Mouse (Mus musculus): ENCODE measurements at regions not wholly inside any gene's neighbourhood (a gene's known extent, or its start where the extent isn't known, plus 50 kb on each side); places are given as distances from the start of the nearest gene placed in this dataset.

GRCm38 (mm10) chr9:31995101-31995500 lies 81.8 kb upstream of the Barx2 start:
- no peak overlapping the region for H3K27ac ChIP-seq
- no peak for ATAC-seq (ENCODE audit: low FRiP score, low read depth)
- no peak overlapping the region for H3K4me2 ChIP-seq (replicated peaks)
- peaks cover 19% of the 10 kb centered on the region for H3K4me1 ChIP-seq
- 56% methylated on average over 3 of the region's 3 CpGs for WGBS
- H3K9ac ChIP-seq = no peak overlapping the region
- no peak overlapping the region for H3K4me3 ChIP-seq
- H3K36me3 ChIP-seq = no peaks in the 10 kb centered on the region
- H3K27me3 ChIP-seq = no peaks in the 10 kb centered on the region
- H3K9me3 ChIP-seq = no peaks in the 10 kb centered on the region

- WGBS = 32% methylated on average over 4 of the region's 4 CpGs
- Histone ChIP-seq H3K9ac (no peak overlapping the region), H3K27me3 (no peaks in the 10 kb centered on the region), H3K36me3 (no peaks in the 10 kb centered on the region), H3K4me2 (replicated peaks) (no peak overlapping the region), H3K4me1 (peaks cover 19% of the 10 kb centered on the region), H3K9me3 (no peaks in the 10 kb centered on the region), H3K27ac (no peak overlapping the region), H3K4me3 (no peak overlapping the region)
- ATAC-seq (ENCODE audit: low FRiP score, low read depth) = no peak
These were observed 82.4 kb upstream of the Barx2 start for GRCm38 (mm10) chr9:31995700-31996099.

- ATAC-seq (ENCODE audit: low FRiP score, low read depth) = no peak
- Histone ChIP-seq H3K9ac (no peak overlapping the region), H3K36me3 (no peaks in the 10 kb centered on the region), H3K4me2 (replicated peaks) (peak overlapping the region; percentile 42), H3K9me3 (no peaks in the 10 kb centered on the region), H3K27ac (no peak overlapping the region; the same call in 1 of the 2 replicates), H3K4me1 (peaks cover 19% of the 10 kb centered on the region), H3K4me3 (no peak overlapping the region), H3K27me3 (no peaks in the 10 kb centered on the region)
- WGBS = 57% methylated on average over 7 of the region's 7 CpGs
These were observed 83.4 kb upstream of the Barx2 start for GRCm38 (mm10) chr9:31996466-31997177.

GRCm38 (mm10) chr9:31997178-31998097 lies 84.2 kb upstream of the Barx2 start:
- Histone ChIP-seq H3K4me2 (replicated peaks) (peak overlapping the region; percentile 42), H3K4me1 (peaks cover 19% of the 10 kb centered on the region), H3K9me3 (no peaks in the 10 kb centered on the region), H3K27me3 (no peaks in the 10 kb centered on the region), H3K4me3 (no peak overlapping the region), H3K27ac (peak overlapping the region; percentile 61; the same call in 1 of the 2 replicates), H3K36me3 (no peaks in the 10 kb centered on the region), H3K9ac (no peak overlapping the region)
- peak; percentile 88 for ATAC-seq (ENCODE audit: low FRiP score, low read depth)
- WGBS = 44% methylated on average over 25 of the region's 25 CpGs

GRCm38 (mm10) chr9:31998488-31999280 lies 85.4 kb upstream of the Barx2 start:
- Histone ChIP-seq H3K36me3 (no peaks in the 10 kb centered on the region), H3K4me2 (replicated peaks) (no peak overlapping the region), H3K27me3 (no peaks in the 10 kb centered on the region), H3K9me3 (no peaks in the 10 kb centered on the region), H3K4me1 (peaks cover 19% of the 10 kb centered on the region), H3K9ac (no peak overlapping the region), H3K4me3 (no peak overlapping the region), H3K27ac (no peak overlapping the region)
- ATAC-seq (ENCODE audit: low FRiP score, low read depth) = no peak
- WGBS = 57% methylated on average over 4 of the region's 4 CpGs

GRCm38 (mm10) chr9:31999760-32000159 lies 86.5 kb upstream of the Barx2 start:
- Histone ChIP-seq H3K9ac (no peak overlapping the region), H3K4me1 (peaks cover 19% of the 10 kb centered on the region), H3K4me3 (no peak overlapping the region), H3K27me3 (no peaks in the 10 kb centered on the region), H3K27ac (no peak overlapping the region), H3K9me3 (no peaks in the 10 kb centered on the region), H3K36me3 (no peaks in the 10 kb centered on the region), H3K4me2 (replicated peaks) (no peak overlapping the region)
- WGBS = 76% methylated on average over 1 of the region's 1 CpGs
- no peak for ATAC-seq (ENCODE audit: low FRiP score, low read depth)

GRCm38 (mm10) chr9:32002924-32003323 lies 89.7 kb upstream of the Barx2 start:
- Histone ChIP-seq H3K27me3 (no peaks in the 10 kb centered on the region), H3K4me2 (replicated peaks) (no peak overlapping the region), H3K9ac (no peak overlapping the region), H3K9me3 (no peaks in the 10 kb centered on the region), H3K4me3 (no peak overlapping the region), H3K27ac (no peak overlapping the region), H3K4me1 (peaks cover 1% of the 10 kb centered on the region), H3K36me3 (no peaks in the 10 kb centered on the region)
- ATAC-seq (ENCODE audit: low FRiP score, low read depth) = no peak
- 49% methylated on average over 4 of the region's 4 CpGs for WGBS

- Histone ChIP-seq H3K4me3 (no peak overlapping the region), H3K4me2 (replicated peaks) (no peak overlapping the region), H3K9me3 (no peaks in the 10 kb centered on the region), H3K36me3 (no peaks in the 10 kb centered on the region), H3K9ac (no peak overlapping the region), H3K4me1 (no peaks in the 10 kb centered on the region), H3K27ac (no peak overlapping the region), H3K27me3 (no peaks in the 10 kb centered on the region)
- WGBS = 92% methylated on average over 7 of the region's 7 CpGs
- no peak for ATAC-seq (ENCODE audit: low FRiP score, low read depth)
These were observed 90.5 kb upstream of the Barx2 start for GRCm38 (mm10) chr9:32003730-32004129.

GRCm38 (mm10) chr9:32005348-32005747 lies 92.1 kb upstream of the Barx2 start:
- Histone ChIP-seq H3K27me3 (no peaks in the 10 kb centered on the region), H3K4me2 (replicated peaks) (no peak overlapping the region), H3K9ac (no peak overlapping the region), H3K4me1 (no peaks in the 10 kb centered on the region), H3K27ac (no peak overlapping the region), H3K36me3 (no peaks in the 10 kb centered on the region), H3K9me3 (no peaks in the 10 kb centered on the region), H3K4me3 (no peak overlapping the region)
- 73% methylated on average over 9 of the region's 9 CpGs for whole genome bisulfite sequencing
- ATAC-seq (ENCODE audit: low FRiP score, low read depth) = no peak

- no peak overlapping the region for H3K4me3 ChIP-seq
- no peak overlapping the region for H3K4me2 ChIP-seq (replicated peaks)
- peaks cover under 1% of the 10 kb centered on the region; the same call in 1 of the 2 replicates for H3K4me1 ChIP-seq
- ATAC-seq (ENCODE audit: low FRiP score, low read depth) = no peak
- WGBS = 34% methylated on average over 4 of the region's 4 CpGs
- H3K9me3 ChIP-seq = no peaks in the 10 kb centered on the region
- H3K27me3 ChIP-seq = no peaks in the 10 kb centered on the region
- no peak overlapping the region for H3K27ac ChIP-seq
- H3K36me3 ChIP-seq = no peaks in the 10 kb centered on the region
- no peak overlapping the region for H3K9ac ChIP-seq
These were observed 93.1 kb upstream of the Barx2 start for GRCm38 (mm10) chr9:32006350-32006749.

GRCm38 (mm10) chr9:32010953-32011770 lies 97.9 kb upstream of the Barx2 start:
- peaks cover 3% of the 10 kb centered on the region; the same call in 1 of the 2 replicates for H3K9me3 ChIP-seq
- no peak overlapping the region for H3K4me3 ChIP-seq
- no peak overlapping the region for H3K9ac ChIP-seq
- H3K36me3 ChIP-seq = no peaks in the 10 kb centered on the region
- WGBS = 31% methylated on average over 11 of the region's 11 CpGs
- no peak overlapping the region for H3K4me2 ChIP-seq (replicated peaks)
- H3K27ac ChIP-seq = no peak overlapping the region
- peaks cover 4% of the 10 kb centered on the region; the same call in 1 of the 2 replicates for H3K4me1 ChIP-seq
- no peak for ATAC-seq (ENCODE audit: low FRiP score, low read depth)
- H3K27me3 ChIP-seq = no peaks in the 10 kb centered on the region
